Mouse (Mus musculus) Patski (cell line): ENCODE measurements around the gene Ndufa4l2. TPM values are rescaled to one million over a fixed set of nuclear protein-coding genes. Genes with fewer than 3 reads are reported as not detected.

Experiments used
- ATAC-seq: fragments of 100-300 bp; one replicate; pipeline ENCODE4 v1.8.0; 2021
- CTCF ChIA-PET: fragments of 350-600 bp; sonication (Branson Sonifier 250); formaldehyde crosslinking; loops from one replicate; lab custom pipeline; 2022; ENCODE audit warnings: inconsistent platforms; lab: Charles Lee
- POLR2A ChIA-PET: fragments of 350-600 bp; sonication (Branson Sonifier 250); formaldehyde crosslinking; loops from one replicate; lab custom pipeline; 2022; ENCODE audit warnings: antibody characterized with exemption, inconsistent platforms; lab: Charles Lee
- DNase-seq: peaks from one replicate; pipeline ENCODE4 v3.0.0-alpha.2; 2011; ENCODE audit warnings: low read depth, low spot score
- H3K27me3 ChIP-seq: fragments of 371-371 bp; one replicate; pipeline ENCODE4 v1.5.1; 2021
- CTCF ChIP-seq: fragments of 100-300 bp; IDR thresholded peaks from one replicate; pipeline ENCODE4 v1.5.1; 2021
- in situ Hi-C: fragments of 300-500 bp; cut with MboI; formaldehyde crosslinking; loops from 3 replicates; pipeline ENCODE4 v1.11.1; 2018; ENCODE audit warnings: low pct_unique_long_range_greater_than_20kb, mixed read lengths
- polyA plus RNA-seq: library from polyadenylated mRNA; unstranded; gene quantifications from one replicate; pipeline ENCODE4 v1.2.3, GENCODE M21; 2021

The Ndufa4l2 gene
- polyA plus RNA-seq, 1 experiment from 2014 or later: 0.18 TPM

DNA sequence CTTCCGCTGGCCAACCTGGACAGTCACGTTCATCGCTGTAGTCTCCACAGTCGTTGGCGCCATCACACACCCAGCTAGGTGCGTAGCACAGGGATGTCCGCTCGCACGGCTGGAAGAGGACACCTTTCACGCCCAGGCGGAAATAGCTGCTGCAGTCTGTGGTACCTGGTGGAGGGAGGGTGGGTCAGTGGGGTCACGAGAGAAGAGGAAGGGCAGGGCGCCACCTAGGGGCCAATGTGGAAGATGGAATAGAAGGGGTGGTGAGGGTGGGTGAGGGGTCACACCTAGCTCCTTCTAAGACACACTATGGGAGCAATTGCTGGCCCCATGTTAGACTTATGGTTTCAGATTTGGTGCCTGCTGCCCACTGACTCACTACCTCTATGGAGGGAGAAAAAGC is 42.6 kb downstream of the Ndufa4l2 start:
- no peaks in the 10 kb centered on the region for H3K27me3 ChIP-seq
- no peak for TF ChIP-seq CTCF
- ATAC-seq (no peak), DNase-seq (no peak)
- in situ Hi-C loops: no loop called here
- POLR2A ChIA-PET: no interaction called here
- CTCF ChIA-PET: interaction anchor here (1.3 to 3.8 kb wide), 3 partner anchors 11 to 45 kb away, joined by 5 to 20 read pairs (median 16); no protein-coding TSS in a partner anchor

DNA sequence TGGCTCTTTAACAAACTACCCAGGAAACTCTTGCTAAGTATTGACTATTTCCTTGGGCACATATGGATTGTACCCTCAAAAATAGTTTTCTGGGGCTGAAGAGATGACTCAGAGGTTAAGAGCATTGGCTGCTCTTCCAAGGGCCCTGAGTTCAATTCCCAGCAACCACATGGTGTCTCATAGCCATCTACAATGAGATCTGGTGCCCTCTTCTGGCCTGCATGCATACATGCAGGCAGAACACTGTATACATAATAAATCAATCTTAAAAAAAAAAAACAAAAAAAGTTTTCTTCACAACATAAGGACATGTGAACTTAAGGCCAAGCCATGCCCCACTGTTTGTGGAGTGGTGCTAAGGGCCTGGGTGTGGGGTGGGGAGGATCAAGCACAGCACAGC is 46.4 kb downstream of the Ndufa4l2 start:
- DNase-seq (no peak), ATAC-seq (no peak)
- no peak for TF ChIP-seq CTCF
- in situ Hi-C loops: no loop called here
- ChIA-PET CTCF (interaction anchor here (0.9 to 2.8 kb wide), 3 partner anchors 24 to 61 kb away, joined by 3 to 8 read pairs (median 4); no protein-coding TSS in a partner anchor), POLR2A (interaction anchor here (1.4 kb wide), 1 partner anchor 15 kb away, joined by 4 read pairs; no protein-coding TSS in a partner anchor)
- H3K27me3 ChIP-seq: no peaks in the 10 kb centered on the region

DNA sequence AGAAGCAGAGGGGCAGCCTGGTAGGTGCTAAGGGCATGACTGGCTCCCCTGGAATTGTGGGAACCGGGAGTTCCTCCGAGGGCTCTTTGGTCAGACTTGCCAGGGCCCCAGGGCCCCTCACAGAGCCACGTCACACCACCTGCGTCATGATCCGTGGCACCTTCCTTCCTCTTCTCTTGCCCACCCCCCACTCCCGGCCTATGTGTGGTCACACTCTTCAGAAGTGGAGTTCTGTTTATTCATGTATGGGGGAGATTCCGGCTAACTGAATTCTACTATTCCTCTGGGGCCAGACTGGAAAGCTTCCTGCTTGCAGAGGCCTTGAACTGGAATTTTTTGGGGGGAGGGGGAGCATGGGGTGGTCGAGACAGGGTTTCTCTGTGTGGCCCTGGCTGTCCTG is 49.1 kb downstream of the Ndufa4l2 start:
- CTCF ChIA-PET: no interaction called here
- DNase-seq (no peak), ATAC-seq (no peak)

DNA sequence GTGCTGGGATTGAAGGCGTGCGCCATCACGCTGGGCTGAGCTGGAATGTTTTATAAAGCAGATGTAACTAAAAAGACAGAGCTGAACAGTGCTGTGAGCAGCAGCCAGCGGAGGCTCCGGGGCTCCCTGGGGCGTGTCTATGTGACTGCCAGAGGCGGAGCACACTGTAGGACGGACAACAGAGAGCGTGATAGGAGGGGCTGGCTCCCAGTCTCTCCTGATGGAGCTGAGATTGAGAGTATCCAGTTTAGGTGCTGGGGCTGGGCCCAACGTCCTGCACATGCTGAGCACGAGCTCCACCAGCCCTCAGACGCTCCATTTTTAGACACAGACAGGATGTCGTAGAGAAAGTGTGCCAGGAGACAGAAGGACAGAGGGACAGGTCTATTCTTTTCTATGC is 49.5 kb downstream of the Ndufa4l2 start:
- ATAC-seq: no peak
- ChIA-PET POLR2A (interaction anchor here (0.9 kb wide), 1 partner anchor 70 kb away, joined by 3 read pairs; no protein-coding TSS in a partner anchor), CTCF (no interaction called here)

More for the DNA sequence above, 49.1 kb downstream of the Ndufa4l2 start:
- no peaks in the 10 kb centered on the region for H3K27me3 ChIP-seq
- TF ChIP-seq CTCF: no peak
- in situ Hi-C loops: no loop called here
- POLR2A ChIA-PET: interaction anchor here (0.9 kb wide), 1 partner anchor 71 kb away, joined by 3 read pairs; no protein-coding TSS in a partner anchor

More for the DNA sequence above, 49.5 kb downstream of the Ndufa4l2 start:
- in situ Hi-C loops: no loop called here
- no peak for DNase-seq
- no peak for TF ChIP-seq CTCF
- H3K27me3 ChIP-seq: no peaks in the 10 kb centered on the region

Other genes with a start within 250 kb of the Ndufa4l2 start
- gene Dctn2, start 248.6 kb upstream of the Ndufa4l2 start, polyA plus RNA-seq: 307 TPM
- 55.1 TPM for gene Mbd6, start 225.9 kb upstream of the Ndufa4l2 start, polyA plus RNA-seq
- 152 TPM for gene Mars, start 203.2 kb upstream of the Ndufa4l2 start, polyA plus RNA-seq
- not detected for gene Arhgap9, start 193.0 kb upstream of the Ndufa4l2 start, polyA plus RNA-seq
- 0.23 TPM for gene Gli1, start 173.0 kb upstream of the Ndufa4l2 start, polyA plus RNA-seq
- 0.01 TPM for gene Inhbe, start 160.6 kb upstream of the Ndufa4l2 start, polyA plus RNA-seq
- gene Inhbc, start 144.5 kb upstream of the Ndufa4l2 start, polyA plus RNA-seq: not detected
- 98.4 TPM for gene R3hdm2, start 134.6 kb upstream of the Ndufa4l2 start, polyA plus RNA-seq
- 0.80 TPM for gene Stac3, start 13.3 kb upstream of the Ndufa4l2 start, polyA plus RNA-seq
- gene Shmt2, start 7.5 kb downstream of the Ndufa4l2 start, polyA plus RNA-seq: 144 TPM
- gene Nxph4, start 19.6 kb downstream of the Ndufa4l2 start, polyA plus RNA-seq: 6.0 TPM
- 62.5 TPM for gene Lrp1, start 106.2 kb downstream of the Ndufa4l2 start, polyA plus RNA-seq
- gene Stat6, start 128.0 kb downstream of the Ndufa4l2 start, polyA plus RNA-seq: 67.3 TPM
- 8.0 TPM for gene Nemp1, start 151.9 kb downstream of the Ndufa4l2 start, polyA plus RNA-seq
- 31.8 TPM for gene Nab2, start 153.6 kb downstream of the Ndufa4l2 start, polyA plus RNA-seq
- gene Myo1a, start 190.2 kb downstream of the Ndufa4l2 start, polyA plus RNA-seq: 0.17 TPM
- gene Tac2, start 209.5 kb downstream of the Ndufa4l2 start, polyA plus RNA-seq: not detected
- gene Zbtb39, start 224.6 kb downstream of the Ndufa4l2 start, polyA plus RNA-seq: 7.5 TPM
- 0.49 TPM for gene Gpr182, start 236.8 kb downstream of the Ndufa4l2 start, polyA plus RNA-seq
- gene Rdh1, start 244.8 kb downstream of the Ndufa4l2 start, polyA plus RNA-seq: 0.05 TPM
- 0.18 TPM for gene Rdh16f1, start 244.8 kb downstream of the Ndufa4l2 start, polyA plus RNA-seq